Mouse (Mus musculus): ENCODE results near the gene A930018P22Rik. TPM values are rescaled to one million over a fixed set of nuclear protein-coding genes. Genes with fewer than 3 reads are reported as not detected.
"Not testable (repeated sequence)": the region's sequence is repeated elsewhere in the genome, so short reads cannot be mapped to it uniquely, and the experiment has no call there.

Gene A930018P22Rik
- not detected in 2 replicates for polyA plus RNA-seq (2016; fragmentation: Nextera tagmentation; extraction: Ambion mirVana)

- Histone ChIP-seq H3K4me3 (peak within 1 kb of the TSS; percentile 80), H3K36me3 (replicated peaks) (no peaks in the 10 kb centered on the region), H3K27ac (replicated peaks) (peak within 1 kb of the TSS; percentile 84), H3K27me3 (replicated peaks; ENCODE audit: low read depth, poor library complexity, severe bottlenecking) (peaks cover 47% of the 10 kb centered on the region), H3K4me1 (peaks cover 15% of the 10 kb centered on the region), H3K9me3 (no peaks in the 10 kb centered on the region)
- WGBS = under 1% methylated on average over 74 of the region's 74 CpGs
- DNase-seq (ENCODE audit: low spot score) = peak; percentile 94
These were observed at the start of gene A930018P22Rik for GRCm38 (mm10) chr2:104122505-104123378. Gene A930018P22Rik (plus strand): TSS chr2:104122769.

GRCm38 (mm10) chr2:104078285-104078684, 44.3 kb upstream of the A930018P22Rik start:
- not testable (repeated sequence) for H3K36me3 ChIP-seq (replicated peaks); DNase-seq (ENCODE audit: low spot score); H3K4me3 ChIP-seq; H3K27ac ChIP-seq (replicated peaks); H3K4me1 ChIP-seq; H3K9me3 ChIP-seq; H3K27me3 ChIP-seq (replicated peaks; ENCODE audit: low read depth, poor library complexity, severe bottlenecking)
- 73% methylated on average over 5 of the region's 5 CpGs for WGBS

- H3K36me3 ChIP-seq (replicated peaks); H3K27ac ChIP-seq (replicated peaks); H3K4me1 ChIP-seq; H3K27me3 ChIP-seq (replicated peaks; ENCODE audit: low read depth, poor library complexity, severe bottlenecking); H3K9me3 ChIP-seq; DNase-seq (ENCODE audit: low spot score); H3K4me3 ChIP-seq: not testable (repeated sequence)
- no CpG with 5 or more reads among the region's 1 CpGs for WGBS
These were observed 41.0 kb upstream of the A930018P22Rik start for GRCm38 (mm10) chr2:104081436-104082050.

- Histone ChIP-seq H3K4me1 (no peaks in the 10 kb centered on the region), H3K9me3 (no peaks in the 10 kb centered on the region), H3K4me3 (no peak overlapping the region), H3K36me3 (replicated peaks) (no peaks in the 10 kb centered on the region), H3K27me3 (replicated peaks; ENCODE audit: low read depth, poor library complexity, severe bottlenecking) (no peaks in the 10 kb centered on the region), H3K27ac (replicated peaks) (no peak overlapping the region)
- DNase-seq (ENCODE audit: low spot score) = no peak
These were observed 40.1 kb upstream of the A930018P22Rik start for GRCm38 (mm10) chr2:104082474-104082873.

- not testable (repeated sequence) for H3K4me3 ChIP-seq; H3K4me1 ChIP-seq; H3K27ac ChIP-seq (replicated peaks); H3K27me3 ChIP-seq (replicated peaks; ENCODE audit: low read depth, poor library complexity, severe bottlenecking); H3K36me3 ChIP-seq (replicated peaks); DNase-seq (ENCODE audit: low spot score); H3K9me3 ChIP-seq
These were observed 38.5 kb upstream of the A930018P22Rik start for GRCm38 (mm10) chr2:104084027-104084426.

- not testable (repeated sequence) for H3K4me1 ChIP-seq; DNase-seq (ENCODE audit: low spot score); H3K36me3 ChIP-seq (replicated peaks); H3K9me3 ChIP-seq; H3K4me3 ChIP-seq; H3K27me3 ChIP-seq (replicated peaks; ENCODE audit: low read depth, poor library complexity, severe bottlenecking); H3K27ac ChIP-seq (replicated peaks)
- 73% methylated on average over 1 of the region's 1 CpGs for WGBS
These were observed 35.0 kb upstream of the A930018P22Rik start for GRCm38 (mm10) chr2:104087562-104087961.

GRCm38 (mm10) chr2:104093305-104093704, 29.3 kb upstream of the A930018P22Rik start:
- no peaks in the 10 kb centered on the region for H3K9me3 ChIP-seq
- H3K4me1 ChIP-seq = peaks cover 18% of the 10 kb centered on the region
- WGBS = 81% methylated on average over 2 of the region's 2 CpGs
- no peak for DNase-seq (ENCODE audit: low spot score)
- H3K36me3 ChIP-seq (replicated peaks) = no peaks in the 10 kb centered on the region
- H3K4me3 ChIP-seq = no peak overlapping the region
- no peaks in the 10 kb centered on the region for H3K27me3 ChIP-seq (replicated peaks; ENCODE audit: low read depth, poor library complexity, severe bottlenecking)
- H3K27ac ChIP-seq (replicated peaks) = no peak overlapping the region

GRCm38 (mm10) chr2:104095741-104096213, 26.8 kb upstream of the A930018P22Rik start, which contains the start of gene Cd59a:
Gene Cd59a (plus strand): TSS chr2:104095801.
- 8% methylated on average over 15 of the region's 15 CpGs for WGBS
- H3K27me3 ChIP-seq (replicated peaks; ENCODE audit: low read depth, poor library complexity, severe bottlenecking) = no peaks in the 10 kb centered on the region
- H3K27ac ChIP-seq (replicated peaks) = peak within 1 kb of the TSS; percentile 86
- H3K4me3 ChIP-seq = peak within 1 kb of the TSS; percentile 62
- no peaks in the 10 kb centered on the region for H3K36me3 ChIP-seq (replicated peaks)
- DNase-seq (ENCODE audit: low spot score) = peak; percentile 84
- H3K9me3 ChIP-seq = no peaks in the 10 kb centered on the region
- H3K4me1 ChIP-seq = peaks cover 27% of the 10 kb centered on the region

GRCm38 (mm10) chr2:104096256-104096655, 26.3 kb upstream of the A930018P22Rik start:
- Histone ChIP-seq H3K4me3 (peak overlapping the region; percentile 62), H3K27ac (replicated peaks) (peak overlapping the region; percentile 86)

GRCm38 (mm10) chr2:104096796-104097195, 25.8 kb upstream of the A930018P22Rik start:
- WGBS = 69% methylated on average over 1 of the region's 1 CpGs
- H3K4me3 ChIP-seq = peak overlapping the region; percentile 62; the same call in 1 of the 2 replicates
- H3K27ac ChIP-seq (replicated peaks) = 0 out of 2 replicates have a peak overlapping the region, but pooled peaks have one; percentile 44
- not testable (repeated sequence) for H3K9me3 ChIP-seq; DNase-seq (ENCODE audit: low spot score); H3K36me3 ChIP-seq (replicated peaks); H3K27me3 ChIP-seq (replicated peaks; ENCODE audit: low read depth, poor library complexity, severe bottlenecking)
- H3K4me1 ChIP-seq = peaks cover 27% of the 10 kb centered on the region

More at GRCm38 (mm10) chr2:104096256-104096655, 26.3 kb upstream of the A930018P22Rik start:
- H3K9me3 ChIP-seq = no peaks in the 10 kb centered on the region
- H3K27me3 ChIP-seq (replicated peaks; ENCODE audit: low read depth, poor library complexity, severe bottlenecking) = no peaks in the 10 kb centered on the region
- no peak for DNase-seq (ENCODE audit: low spot score)
- 46% methylated on average over 10 of the region's 10 CpGs for WGBS
- no peaks in the 10 kb centered on the region for H3K36me3 ChIP-seq (replicated peaks)
- H3K4me1 ChIP-seq = peaks cover 27% of the 10 kb centered on the region

- H3K4me1 ChIP-seq = peaks cover 27% of the 10 kb centered on the region
- H3K9me3 ChIP-seq; H3K27me3 ChIP-seq (replicated peaks; ENCODE audit: low read depth, poor library complexity, severe bottlenecking); H3K36me3 ChIP-seq (replicated peaks); H3K4me3 ChIP-seq; DNase-seq (ENCODE audit: low spot score): not testable (repeated sequence)
- WGBS = 93% methylated on average over 4 of the region's 4 CpGs
- 0 out of 2 replicates have a peak overlapping the region, but pooled peaks have one; percentile 1 for H3K27ac ChIP-seq (replicated peaks)
These were observed 25.2 kb upstream of the A930018P22Rik start for GRCm38 (mm10) chr2:104097396-104097795.

- peaks cover 27% of the 10 kb centered on the region for H3K4me1 ChIP-seq
- H3K36me3 ChIP-seq (replicated peaks) = no peaks in the 10 kb centered on the region
- H3K9me3 ChIP-seq = no peaks in the 10 kb centered on the region
- no peaks in the 10 kb centered on the region for H3K27me3 ChIP-seq (replicated peaks; ENCODE audit: low read depth, poor library complexity, severe bottlenecking)
- DNase-seq (ENCODE audit: low spot score) = no peak
- peak overlapping the region; percentile 57 for H3K27ac ChIP-seq (replicated peaks)
- H3K4me3 ChIP-seq = no peak overlapping the region
- 32% methylated on average over 3 of the region's 3 CpGs for WGBS
These were observed 23.9 kb upstream of the A930018P22Rik start for GRCm38 (mm10) chr2:104098529-104099230.
